ENCODE assay signal across 14 mouse cellular contexts in genomic region chr3:40453552-40453951, GRCm38 (mm10).
A peak's percentile ranks its signal among the peaks of the same experiment; 100 is the strongest.
DNase-seq lines count a peak whose midpoint lies in the region; ATAC-seq lines count a peak whose summit lies in the region.
"Had no signal": no experiment of that assay in that cellular context is flagged by ENCODE, and none has a peak within 500 bp of the region (broad histone marks: within the 10 kb centered on the region; RNA-seq: fewer than 3 reads in every experiment).

No protein-coding gene starts in this region.

- peak; percentile 94 for DNase-seq in heart, adult 11 months
- no peak for DNase-seq in heart, postnatal 25 days (ENCODE audit: low spot score)
- DNase-seq in lung, postnatal 10 days, result peak; percentile 74
- no peak for DNase-seq in liver
- no peak for DNase-seq in left cerebral cortex, adult 11 months (ENCODE audit: low spot score)
- DNase-seq in thymus, postnatal 10 days (ENCODE audit: low spot score in 2 of 2), result no peak
- DNase-seq: cerebellum, adult 8-10 months; right cerebral cortex, postnatal 14 days; thymus, postnatal 14 days had no signal

- H3K27ac ChIP-seq in embryonic facial prominence, embryonic 13.5 days, result peak overlapping the region; percentile 83
- H3K27ac ChIP-seq in heart, embryonic 16.5 days (ENCODE audit: low read length), result peak overlapping the region; percentile 78
- H3K27ac ChIP-seq: forebrain, embryonic 15.5 days; liver, embryonic 14.5 days had no signal

- H3K4me3 ChIP-seq in embryonic facial prominence, embryonic 13.5 days, result no peak overlapping the region
- H3K4me3 ChIP-seq in heart, embryonic 16.5 days (ENCODE audit: low read length), result no peak overlapping the region
- H3K4me3 ChIP-seq: forebrain, embryonic 15.5 days; myocyte had no signal

- H3K9me3 ChIP-seq in embryonic facial prominence, embryonic 13.5 days, result no peaks in the 10 kb centered on the region
- H3K9me3 ChIP-seq in heart, embryonic 16.5 days (replicated peaks; ENCODE audit: control insufficient read depth, low read length), result no peaks in the 10 kb centered on the region
- H3K9me3 ChIP-seq: forebrain, embryonic 15.5 days had no signal

- no peak overlapping the region for H3K9ac ChIP-seq in embryonic facial prominence, embryonic 13.5 days
- H3K9ac ChIP-seq in heart, embryonic 16.5 days (ENCODE audit: low read length), result no peak overlapping the region
- H3K9ac ChIP-seq: forebrain, embryonic 15.5 days; liver, embryonic 14.5 days had no signal

- peak overlapping the region; percentile 26; the same call in 1 of the 2 replicates for H3K4me2 ChIP-seq in embryonic facial prominence, embryonic 13.5 days
- H3K4me2 ChIP-seq in heart, embryonic 16.5 days (ENCODE audit: low read depth, low read length), result no peak overlapping the region
- H3K4me2 ChIP-seq: forebrain, embryonic 15.5 days had no signal

- intact Hi-C loops in heart, postnatal 25 days (cut with DNase I), result no loop called here

- peak; percentile 77; the same call in 1 of the 2 replicates for ATAC-seq in embryonic facial prominence, embryonic 13.5 days (ENCODE audit: insufficient number of reproducible peaks, insufficient read depth, low FRiP score, low TSS enrichment, low read depth)
- ATAC-seq in heart, embryonic 16.5 days (replicated peaks; ENCODE audit: extremely low read depth, insufficient read depth, low FRiP score), result peak; percentile 83
- ATAC-seq: forebrain, embryonic 15.5 days had no signal

- H3K4me1 ChIP-seq in embryonic facial prominence, embryonic 13.5 days, result peaks cover 21% of the 10 kb centered on the region
- peaks cover 10% of the 10 kb centered on the region for H3K4me1 ChIP-seq in heart, embryonic 16.5 days (ENCODE audit: control insufficient read depth, insufficient read depth, low read length)

- WGBS in embryonic facial prominence, embryonic 13.5 days, result 10% methylated on average over 4 of the region's 4 CpGs
- WGBS in heart, embryonic 16.5 days, result 16% methylated on average over 4 of the region's 4 CpGs

- H3K27me3 ChIP-seq in embryonic facial prominence, embryonic 13.5 days, result no peaks in the 10 kb centered on the region
- H3K27me3 ChIP-seq in heart, embryonic 16.5 days (ENCODE audit: control insufficient read depth, insufficient read depth, low read length), result no peaks in the 10 kb centered on the region
- H3K27me3 ChIP-seq: forebrain, embryonic 15.5 days had no signal

- no peaks in the 10 kb centered on the region for H3K36me3 ChIP-seq in embryonic facial prominence, embryonic 13.5 days
- no peaks in the 10 kb centered on the region for H3K36me3 ChIP-seq in heart, embryonic 16.5 days (ENCODE audit: control insufficient read depth, insufficient read depth)
- H3K36me3 ChIP-seq: forebrain, embryonic 15.5 days had no signal

Comparison
In these comparisons a context has a peak if more than half of its experiments do, and no peak if none do; other contexts are left out.
1. DNase-seq: peak in heart, adult 11 months (single experiment) and lung, postnatal 10 days (single experiment); none in heart, postnatal 25 days (single experiment), liver (single experiment), left cerebral cortex, adult 11 months (single experiment) and thymus, postnatal 10 days (0 of 2).